Comparison of ENCODE assay signal across 27 mouse cellular contexts in the genomic region with DNA sequence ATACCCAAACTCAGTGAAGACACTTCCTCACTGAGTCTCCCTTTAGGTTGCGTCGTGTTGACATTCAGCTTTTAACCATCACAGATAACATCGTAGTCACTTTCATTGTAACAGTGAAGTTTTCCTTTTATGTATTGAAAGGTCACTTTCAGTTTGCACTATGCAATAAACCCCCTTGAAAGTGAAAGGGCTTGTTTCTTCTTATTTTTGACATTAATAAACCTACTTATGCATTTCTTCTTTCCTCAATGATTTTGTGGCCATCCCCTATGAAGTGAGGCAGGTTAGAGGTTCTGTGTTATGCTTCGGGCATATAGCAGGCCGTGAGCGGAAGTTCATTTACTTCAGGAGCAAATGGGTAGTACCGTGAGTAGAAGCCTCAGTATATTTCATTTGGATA. TPM values are rescaled to one million over a fixed set of nuclear protein-coding genes. Genes with fewer than 3 reads are reported as not detected.
"Had no signal": no experiment of that assay in that cellular context is flagged by ENCODE, and none has a peak within 500 bp of the region (broad histone marks: within the 10 kb centered on the region; RNA-seq: fewer than 3 reads in every experiment).

No protein-coding gene starts in this region.

- H3K9me3 ChIP-seq: heart, embryonic 10.5 days; heart, embryonic 12.5 days; hindbrain, embryonic 10.5 days; hindbrain, embryonic 12.5 days; intestine, embryonic 15.5 days; limb, embryonic 13.5 days; limb, embryonic 15.5 days; liver, embryonic 12.5 days had no signal

- H3K27ac ChIP-seq: gastrocnemius, adult 2 months; heart, embryonic 10.5 days; hindbrain, embryonic 10.5 days; hindbrain, embryonic 12.5 days; hindbrain, embryonic 14.5 days; intestine, embryonic 15.5 days; layer of hippocampus, adult 2 months; limb, embryonic 13.5 days; limb, embryonic 15.5 days; liver, embryonic 12.5 days; liver, embryonic 14.5 days had no signal

- DNase-seq: gastrocnemius, adult 2 months; gastrocnemius, postnatal 10 days; gastrocnemius, postnatal 25 days; heart, adult 18-20 months; heart, postnatal 10 days; heart, postnatal 4 days; kidney, adult 2 months; kidney, adult 9 months; kidney, postnatal 10 days; kidney, postnatal 25 days; kidney, postnatal 4 days; left cerebral cortex, postnatal 4 days had no signal

- ATAC-seq: hindbrain, embryonic 16.5 days; intestine, embryonic 15.5 days; intestine, postnatal 0 days; liver, embryonic 12.5 days had no signal

- H3K4me1 ChIP-seq: hindbrain, embryonic 10.5 days; hindbrain, embryonic 12.5 days; intestine, embryonic 15.5 days; limb, embryonic 15.5 days; liver, embryonic 12.5 days had no signal

- H3K27me3 ChIP-seq: heart, embryonic 12.5 days; hindbrain, embryonic 12.5 days; intestine, embryonic 15.5 days; limb, embryonic 13.5 days; limb, embryonic 15.5 days; liver, embryonic 12.5 days had no signal

- H3K4me3 ChIP-seq: gastrocnemius, adult 2 months; heart, embryonic 10.5 days; heart, embryonic 12.5 days; hindbrain, embryonic 10.5 days; hindbrain, embryonic 12.5 days; intestine, embryonic 15.5 days; layer of hippocampus, adult 2 months; limb, embryonic 13.5 days; limb, embryonic 15.5 days; liver, embryonic 12.5 days had no signal

- H3K4me2 ChIP-seq: heart, embryonic 12.5 days; hindbrain, embryonic 12.5 days; hindbrain, embryonic 14.5 days; intestine, embryonic 15.5 days; limb, embryonic 13.5 days; limb, embryonic 15.5 days; liver, embryonic 12.5 days had no signal

- H3K9ac ChIP-seq: heart, embryonic 12.5 days; hindbrain, embryonic 12.5 days; hindbrain, embryonic 14.5 days; intestine, embryonic 15.5 days; limb, embryonic 13.5 days; limb, embryonic 15.5 days; liver, embryonic 12.5 days; liver, embryonic 14.5 days had no signal

- H3K36me3 ChIP-seq: hindbrain, embryonic 10.5 days; hindbrain, embryonic 12.5 days; intestine, embryonic 15.5 days; limb, embryonic 13.5 days; limb, embryonic 15.5 days had no signal

RNA-seq across cellular contexts. Expression of a gene that starts 34.2 kb away (rescaled TPM):
- total RNA-seq: granulocyte monocyte progenitor cell, adult 5-6 weeks had no signal
- polyA plus RNA-seq: liver, adult 2 months had no signal
